ENCODE assay signal across 7 mouse cellular contexts in genomic region chr1:36938801-36939286, GRCm38 (mm10). TPM values are rescaled to one million over a fixed set of nuclear protein-coding genes. Genes with fewer than 3 reads are reported as not detected.
DNase-seq lines count a peak whose midpoint lies in the region; ATAC-seq lines count a peak whose summit lies in the region.

No protein-coding gene starts in this region.

- no peaks in the 10 kb centered on the region for H3K36me3 ChIP-seq in forebrain, embryonic 16.5 days (ENCODE audit: control insufficient read depth, insufficient read depth)
- no peaks in the 10 kb centered on the region for H3K36me3 ChIP-seq in intestine, embryonic 15.5 days

- no peaks in the 10 kb centered on the region for H3K9me3 ChIP-seq in forebrain, embryonic 16.5 days (ENCODE audit: control insufficient read depth, low read length)
- H3K9me3 ChIP-seq in intestine, embryonic 15.5 days, result no peaks in the 10 kb centered on the region

- H3K4me1 ChIP-seq in brown adipose tissue, adult 24 weeks (ENCODE audit: control insufficient read depth, insufficient read depth, insufficient read length, low read length), result peaks cover 2% of the 10 kb centered on the region; the same call in 1 of the 2 replicates
- peaks cover 32% of the 10 kb centered on the region for H3K4me1 ChIP-seq in forebrain, embryonic 16.5 days (replicated peaks; ENCODE audit: control insufficient read depth, insufficient read depth, low read length)
- peaks cover 11% of the 10 kb centered on the region; the same call in 1 of the 2 replicates for H3K4me1 ChIP-seq in intestine, embryonic 15.5 days (replicated peaks)

- H3K4me2 ChIP-seq in forebrain, embryonic 16.5 days (ENCODE audit: low read length), result peak overlapping the region; percentile 89
- peak overlapping the region; percentile 67 for H3K4me2 ChIP-seq in intestine, embryonic 15.5 days (replicated peaks)

- H3K9ac ChIP-seq in forebrain, embryonic 16.5 days (replicated peaks; ENCODE audit: low read depth, low read length), result peak overlapping the region; percentile 96
- H3K9ac ChIP-seq in intestine, embryonic 15.5 days, result peak overlapping the region; percentile 100

- peak; percentile 48 for DNase-seq in 3134 (ENCODE audit: extremely low read depth, insufficient read length, low spot score)
- DNase-seq in B cell, adult 2 months, result peak; percentile 44 to 54
- DNase-seq in lung, postnatal 10 days, result peak; percentile 37
- DNase-seq in spleen, postnatal 4 days (ENCODE audit: low spot score in 2 of 2), result peak; percentile 46 to 84

- H3K4me3 ChIP-seq in brown adipose tissue, adult 24 weeks (ENCODE audit: insufficient read depth, low read depth, low read length), result peak overlapping the region; percentile 99
- H3K4me3 ChIP-seq in forebrain, embryonic 16.5 days (replicated peaks; ENCODE audit: low read length), result peak overlapping the region; percentile 82
- peak overlapping the region; percentile 99 for H3K4me3 ChIP-seq in intestine, embryonic 15.5 days (replicated peaks)

- WGBS in forebrain, embryonic 16.5 days, result 0% methylated on average over 44 of the region's 59 CpGs
- under 1% methylated on average over 49 of the region's 59 CpGs for WGBS in intestine, embryonic 15.5 days

- peak overlapping the region; percentile 96 for H3K27ac ChIP-seq in brown adipose tissue, adult 24 weeks (replicated peaks; ENCODE audit: low read depth, low read length)
- H3K27ac ChIP-seq in forebrain, embryonic 16.5 days (ENCODE audit: low read length), result peak overlapping the region; percentile 93
- H3K27ac ChIP-seq in intestine, embryonic 15.5 days, result peak overlapping the region; percentile 93

- no peak for ATAC-seq in forebrain, embryonic 16.5 days
- peak; percentile 33 for ATAC-seq in intestine, embryonic 15.5 days

- H3K27me3 ChIP-seq in forebrain, embryonic 16.5 days (replicated peaks; ENCODE audit: control insufficient read depth, insufficient read depth, low read length), result no peaks in the 10 kb centered on the region
- H3K27me3 ChIP-seq in intestine, embryonic 15.5 days (replicated peaks), result no peaks in the 10 kb centered on the region

RNA-seq across cellular contexts. Expression of gene Tmem131, which starts 4.6 kb away (rescaled TPM):
- 13.6 and 17.8 TPM in 2 replicates for polyA plus RNA-seq in brown adipose tissue, adult 24 weeks (2012; ENCODE audit: insufficient read depth, insufficient read length, missing spikeins)
- polyA plus RNA-seq in forebrain, embryonic 16.5 days (2015; fragmentation: Nextera tagmentation; extraction: Ambion mirVana), result 14.2 and 14.4 TPM in 2 replicates
- polyA plus RNA-seq in intestine, embryonic 15.5 days (2015; fragmentation: Nextera tagmentation; extraction: Ambion mirVana), result 13.3 and 13.7 TPM in 2 replicates
